Mouse (Mus musculus) NIH3T3 (cell line): ENCODE measurements around the gene Mcm8.

Experiments used
- DNase-seq: peaks from one replicate; pipeline ENCODE4 v3.0.0-alpha.2; 2012; ENCODE audit warnings: low read depth

Gene Mcm8

GRCm38 (mm10) chr2:132815608-132816314 lies at the start of gene Mcm8, which contains the start of gene Trmt6:
Gene Mcm8 (plus strand): TSS chr2:132816141.
Gene Trmt6 (minus strand): TSS chr2:132816055.
- DNase-seq, result peak; percentile 98

GRCm38 (mm10) chr2:132770822-132771221 lies 45.1 kb upstream of the Mcm8 start:
- peak; percentile 33 for DNase-seq

- no peak for DNase-seq
Observed at GRCm38 (mm10) chr2:132780978-132781377, 35.0 kb upstream of the Mcm8 start, which contains the start of gene Chgb. Gene Chgb (plus strand): TSS chr2:132781278.

- peak; percentile 95 for DNase-seq
Observed at GRCm38 (mm10) chr2:132781439-132782068, 34.4 kb upstream of the Mcm8 start.

- DNase-seq, result no peak
Observed at GRCm38 (mm10) chr2:132784039-132784438, 31.9 kb upstream of the Mcm8 start.

- no peak for DNase-seq
Observed at GRCm38 (mm10) chr2:132793441-132794203, 22.3 kb upstream of the Mcm8 start.

GRCm38 (mm10) chr2:132794204-132794586 lies 21.7 kb upstream of the Mcm8 start:
- DNase-seq, result no peak

- no peak for DNase-seq
Observed at GRCm38 (mm10) chr2:132802976-132803375, 13.0 kb upstream of the Mcm8 start.

GRCm38 (mm10) chr2:132841071-132841470 lies 25.1 kb downstream of the Mcm8 start:
- no peak for DNase-seq

- peak; percentile 98 for DNase-seq
Observed at GRCm38 (mm10) chr2:132846407-132847358, 30.7 kb downstream of the Mcm8 start, which contains the start of gene Crls1. Gene Crls1 (plus strand): TSS chr2:132846666.

- peak; percentile 9 for DNase-seq
Observed at GRCm38 (mm10) chr2:132847581-132847980, 31.6 kb downstream of the Mcm8 start.

GRCm38 (mm10) chr2:132848361-132848760 lies 32.4 kb downstream of the Mcm8 start:
- DNase-seq, result no peak

GRCm38 (mm10) chr2:132849141-132849540 lies 33.2 kb downstream of the Mcm8 start:
- DNase-seq, result no peak

GRCm38 (mm10) chr2:132853051-132853450 lies 37.1 kb downstream of the Mcm8 start:
- no peak for DNase-seq

- DNase-seq, result peak; percentile 10
Observed at GRCm38 (mm10) chr2:132856333-132856732, 40.4 kb downstream of the Mcm8 start.

- peak; percentile 25 for DNase-seq
Observed at GRCm38 (mm10) chr2:132860435-132860834, 44.5 kb downstream of the Mcm8 start.

GRCm38 (mm10) chr2:132861456-132861855 lies 45.5 kb downstream of the Mcm8 start:
- no peak for DNase-seq

GRCm38 (mm10) chr2:132863325-132863724 lies 47.4 kb downstream of the Mcm8 start:
- DNase-seq, result no peak

- DNase-seq, result no peak
Observed at GRCm38 (mm10) chr2:132867521-132867920, 51.6 kb downstream of the Mcm8 start.

- DNase-seq, result no peak
Observed at GRCm38 (mm10) chr2:132869682-132870081, 53.7 kb downstream of the Mcm8 start.

GRCm38 (mm10) chr2:132870286-132870685 lies 54.3 kb downstream of the Mcm8 start:
- DNase-seq, result no peak
